Mouse (Mus musculus): ENCODE data around the gene Cers6.

Gene Cers6

GRCm38 (mm10) chr2:69128921-69129395 is 267.7 kb downstream of the Cers6 start:
- DNase-seq: peak; percentile 26 to 52

- no peak for DNase-seq
Measured at GRCm38 (mm10) chr2:69129425-69130210, 268.4 kb downstream of the Cers6 start.

GRCm38 (mm10) chr2:69132046-69132445 is 270.8 kb downstream of the Cers6 start:
- DNase-seq: no peak

DNA sequence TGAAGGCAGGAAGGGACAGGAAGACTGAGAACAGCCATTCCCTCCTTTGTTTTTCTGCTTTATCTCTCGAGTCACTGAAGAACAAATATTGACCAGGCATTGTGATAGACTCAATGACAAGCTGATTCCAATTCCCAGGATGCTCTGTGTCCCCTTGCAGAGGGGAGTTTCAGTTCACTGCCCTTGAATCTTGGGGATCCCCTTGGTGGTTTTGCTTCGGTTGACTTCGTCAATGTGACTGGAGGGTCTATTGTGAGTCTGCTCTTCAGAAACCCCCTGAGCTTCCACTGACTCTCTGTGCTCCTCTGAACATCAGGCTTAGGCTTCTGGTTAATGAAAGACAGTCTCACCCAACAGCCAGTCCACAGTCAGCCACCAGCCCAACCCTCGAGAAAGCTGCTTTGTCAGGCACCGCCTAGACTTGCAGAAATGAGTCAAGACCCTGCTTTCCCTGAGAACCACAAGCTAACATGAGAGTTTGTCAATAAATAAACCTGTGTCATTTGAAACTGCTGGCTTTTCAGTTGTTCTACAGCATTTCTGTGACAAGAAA is 271.3 kb downstream of the Cers6 start:
- no peak for DNase-seq

DNA sequence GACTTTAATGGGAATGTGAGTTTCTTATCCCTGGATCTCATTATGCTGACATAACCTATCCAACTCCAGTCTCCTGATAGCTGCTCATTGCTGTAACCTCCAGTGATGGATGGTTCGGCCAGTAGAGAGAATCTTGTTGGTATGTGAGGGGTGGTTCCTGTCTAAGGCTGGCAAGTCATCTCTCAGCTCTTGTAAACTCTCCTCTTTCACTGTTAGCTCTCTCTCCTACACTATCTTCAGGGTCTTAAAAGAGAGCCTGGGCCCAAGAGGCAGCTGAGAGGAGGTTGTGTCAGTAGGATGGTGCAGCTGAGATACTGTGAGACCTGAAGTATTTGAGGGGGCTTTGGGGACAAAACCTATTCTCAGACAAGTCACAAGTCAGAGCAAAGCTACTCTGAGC is 272.9 kb downstream of the Cers6 start:
- DNase-seq: no peak

- DNase-seq: no peak
Measured at GRCm38 (mm10) chr2:69134937-69135336, 273.7 kb downstream of the Cers6 start.

DNA sequence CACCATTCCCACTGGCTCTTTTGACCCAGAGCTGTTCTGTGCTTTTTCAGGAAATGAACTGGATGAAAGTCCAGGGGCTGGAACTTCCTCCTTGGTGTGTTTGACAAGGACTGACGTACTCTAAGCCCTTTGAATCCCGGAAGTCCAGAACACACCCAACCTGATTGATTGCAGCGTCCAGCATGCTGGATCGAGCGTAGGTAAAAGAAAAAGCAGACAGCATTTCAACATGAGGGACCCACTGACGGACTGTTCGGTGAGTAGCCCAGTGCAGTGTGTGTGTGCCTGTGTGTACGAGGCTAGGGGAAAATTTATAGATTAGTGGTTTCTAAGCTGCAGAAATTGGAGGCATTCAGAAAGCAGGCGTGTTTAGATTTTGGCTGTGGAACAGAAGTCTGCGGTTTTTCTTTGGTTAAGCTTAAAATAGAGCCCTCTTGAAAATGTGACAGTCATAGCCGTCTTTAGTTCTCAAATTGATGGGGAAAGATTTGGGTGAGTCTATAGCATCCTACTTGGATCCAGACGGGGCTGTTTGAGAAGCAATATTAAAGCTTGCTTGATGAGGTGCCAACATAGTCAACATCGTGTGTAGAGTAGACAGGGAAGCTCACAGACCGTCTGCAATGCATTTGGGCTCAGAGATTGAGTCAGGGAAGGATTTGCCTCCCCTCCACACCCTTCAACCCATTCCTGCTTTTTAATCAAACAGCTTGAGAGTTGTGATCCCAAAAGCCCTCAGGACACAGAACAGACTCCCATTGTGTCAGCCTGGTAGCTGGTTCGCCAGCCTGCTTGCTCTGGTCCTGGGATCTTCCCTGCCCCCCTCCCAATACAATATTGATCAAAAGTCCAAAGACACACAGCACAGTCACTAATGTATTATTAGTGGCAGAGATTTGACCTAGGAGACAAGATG is 274.7 kb downstream of the Cers6 start, which contains the start of gene Nostrin:
Gene Nostrin, plus strand, starts transcription at position 140 of the 916 bp plus-strand sequence.
- no peak for DNase-seq

DNA sequence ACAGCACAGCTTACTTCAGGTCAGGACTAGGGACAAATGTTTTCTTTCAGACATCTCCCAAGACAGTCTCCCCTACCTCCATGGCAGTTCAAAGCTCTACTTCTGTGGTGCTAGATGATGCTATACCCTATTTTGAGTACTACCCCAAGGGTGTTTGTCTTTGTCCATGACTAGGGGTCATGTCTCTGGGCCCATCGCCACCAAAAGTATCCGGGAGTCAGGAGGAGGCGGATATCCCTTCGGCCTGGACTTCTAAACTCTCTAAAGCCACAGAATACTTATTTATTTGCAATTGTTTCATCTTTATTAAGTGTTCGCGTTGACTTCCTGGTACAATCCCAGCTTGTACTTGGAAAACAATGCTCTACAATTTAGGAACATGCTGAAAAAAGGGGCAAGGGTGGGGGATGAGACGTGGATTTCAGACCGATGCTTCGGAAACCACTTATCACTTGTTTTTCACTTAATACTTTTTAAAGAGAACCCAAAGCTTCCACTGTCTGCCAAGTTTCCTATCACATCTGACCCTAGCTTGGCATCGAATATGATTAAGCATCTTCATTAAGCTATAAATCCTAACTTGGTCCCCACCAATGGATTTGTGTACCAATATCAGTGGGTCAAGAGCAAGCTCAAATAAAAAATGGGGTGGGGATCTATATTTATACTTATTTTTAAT is 276.3 kb downstream of the Cers6 start:
- DNase-seq: no peak

DNA sequence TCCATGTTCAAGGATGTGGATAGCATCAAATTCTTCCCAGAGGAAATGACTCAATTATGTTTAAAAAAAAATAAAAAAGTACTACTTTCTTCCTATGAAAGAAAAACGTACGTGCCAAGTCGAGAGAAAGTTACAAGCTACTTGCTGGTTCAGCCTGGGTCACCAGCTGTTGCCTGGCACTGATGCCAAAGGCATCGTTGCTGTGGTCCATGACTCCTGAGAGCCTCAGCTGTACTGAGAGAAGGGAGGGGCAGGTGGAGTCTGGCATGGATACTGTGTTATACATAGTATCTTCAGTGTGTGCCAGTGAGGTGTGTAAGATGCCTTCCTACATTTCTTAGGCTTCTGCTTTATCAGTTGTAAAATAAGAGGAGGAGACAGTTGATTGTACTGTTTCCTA is 277.5 kb downstream of the Cers6 start:
- DNase-seq: no peak

GRCm38 (mm10) chr2:69140215-69140614 is 279.0 kb downstream of the Cers6 start:
- no peak for DNase-seq

GRCm38 (mm10) chr2:69140816-69141215 is 279.6 kb downstream of the Cers6 start:
- no peak for DNase-seq

DNA sequence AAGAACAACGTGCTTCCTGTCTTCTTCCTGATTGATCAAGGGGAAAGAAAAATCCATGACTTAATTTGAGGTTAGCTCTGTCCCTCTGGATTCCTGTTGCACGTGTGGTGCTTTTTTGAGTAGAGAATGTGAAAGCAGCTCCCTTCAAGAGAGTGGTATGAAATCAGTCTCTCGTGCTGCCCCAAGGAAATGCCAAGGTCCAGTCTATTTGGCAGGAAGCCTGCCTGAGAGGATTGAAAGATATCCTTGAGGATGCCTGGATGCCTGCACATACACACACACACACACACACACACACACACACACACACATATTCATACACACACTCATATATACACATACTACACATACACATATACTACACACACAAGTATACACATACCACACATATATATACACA is 287.4 kb downstream of the Cers6 start:
- DNase-seq: no peak

DNA sequence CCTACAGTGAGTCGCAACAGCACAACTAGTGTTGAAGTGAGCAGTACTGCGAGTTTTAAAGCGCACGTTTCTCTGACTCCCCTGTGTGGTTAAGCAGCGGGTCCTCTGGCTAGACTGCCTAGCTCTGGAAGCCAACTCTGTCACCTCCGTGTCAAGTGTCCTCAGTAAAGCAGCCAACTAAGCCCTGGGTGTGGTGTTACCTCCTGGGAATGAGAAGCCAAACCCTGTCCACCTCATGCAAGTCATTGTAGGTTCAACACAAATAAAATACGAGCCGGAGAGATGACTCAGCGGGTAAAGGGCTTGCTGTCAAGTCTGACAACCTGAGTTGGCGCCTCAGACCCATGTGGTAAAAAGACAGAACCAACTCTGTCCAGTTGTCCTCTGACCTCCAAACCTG is 287.9 kb downstream of the Cers6 start:
- DNase-seq: no peak

DNA sequence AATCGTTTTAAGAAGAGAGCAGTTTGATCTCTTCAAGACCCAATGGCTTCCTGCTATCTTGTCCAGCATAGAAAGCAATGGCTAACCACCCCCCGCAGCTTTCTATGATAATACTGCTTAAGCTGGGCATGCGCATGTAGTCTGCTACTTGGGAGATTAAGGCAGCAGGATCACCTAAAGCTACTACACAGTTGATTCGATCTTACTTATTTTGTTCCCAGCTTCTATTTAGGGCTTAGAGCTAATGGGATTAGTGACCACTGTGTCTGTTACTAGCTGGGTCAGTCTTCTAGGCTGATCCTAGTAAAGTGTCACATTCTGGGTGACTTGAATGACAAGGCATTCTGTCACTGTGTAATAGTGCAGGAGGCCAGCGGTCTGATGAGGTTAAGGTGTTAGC is 289.6 kb downstream of the Cers6 start:
- no peak for DNase-seq

DNA sequence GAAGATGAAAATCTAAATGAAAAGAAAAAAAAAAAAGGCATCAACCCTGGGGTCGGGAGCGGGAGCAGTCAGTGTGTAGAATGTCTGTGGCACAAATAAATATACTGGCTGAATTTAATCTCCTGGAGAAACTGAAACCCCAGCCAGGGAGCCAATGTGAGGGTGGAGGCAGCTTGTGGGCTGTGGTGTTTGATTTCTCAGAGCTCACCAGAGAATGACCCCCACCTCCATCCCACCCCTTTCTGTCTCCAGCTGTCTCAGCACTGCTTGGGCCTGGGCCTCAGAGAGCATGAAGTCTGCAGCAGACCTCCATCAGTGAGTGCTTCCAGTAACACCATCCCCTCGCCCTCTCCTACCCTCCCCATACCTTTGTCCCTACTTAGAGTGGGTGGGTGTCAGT is 294.6 kb downstream of the Cers6 start:
- no peak for DNase-seq

- DNase-seq: no peak
Measured at GRCm38 (mm10) chr2:69156283-69156682, 295.0 kb downstream of the Cers6 start.

DNA sequence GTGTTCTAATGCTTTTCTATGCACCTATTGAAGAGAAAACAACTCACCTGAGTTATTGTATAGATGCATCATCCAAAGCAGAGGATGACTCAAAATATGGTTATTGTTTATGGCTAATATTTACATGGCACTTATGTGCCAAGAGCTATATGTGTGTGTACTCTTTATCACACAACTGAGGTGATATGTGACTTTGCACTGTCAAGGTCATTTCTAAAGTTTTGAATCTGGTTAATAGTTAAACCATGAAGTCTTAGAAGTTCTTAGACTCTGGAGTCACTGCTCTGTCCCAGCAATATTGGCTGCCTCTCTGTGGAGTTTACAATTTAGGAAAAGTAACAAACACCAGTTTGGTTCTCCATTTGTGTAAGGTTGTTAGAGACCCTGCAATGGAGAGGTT is 297.7 kb downstream of the Cers6 start:
- DNase-seq: no peak
